Mouse (Mus musculus): Measurements from ENCODE around the gene Zswim5. TPM values are rescaled to one million over a fixed set of nuclear protein-coding genes. Genes with fewer than 3 reads are reported as not detected.

Zswim5 gene
- polyA plus RNA-seq, 1 experiment from 2014 or later: 10.1 TPM

GRCm38 (mm10) chr4:116854286-116854685, 22.9 kb upstream of the Zswim5 start:
- Histone ChIP-seq H3K4me3 (ENCODE audit: low read depth, low read length) (no peak overlapping the region), H3K27me3 (ENCODE audit: control insufficient read depth, insufficient read depth, low read length) (no peaks in the 10 kb centered on the region), H3K4me1 (ENCODE audit: control insufficient read depth, insufficient read depth, low read length) (peaks cover 11% of the 10 kb centered on the region), H3K36me3 (ENCODE audit: control insufficient read depth, insufficient read depth, low read length) (no peaks in the 10 kb centered on the region), H3K27ac (ENCODE audit: low read depth, low read length) (no peak overlapping the region), H3K9ac (ENCODE audit: low read length) (no peak overlapping the region), H3K9me3 (ENCODE audit: control insufficient read depth, low read length) (no peaks in the 10 kb centered on the region), H3K4me2 (no peak overlapping the region)
- WGBS: 15% methylated on average over 2 of the region's 2 CpGs
- DNase-seq (ENCODE audit: low spot score, missing footprints): peak; percentile 89
- peak; percentile 70 for ATAC-seq (ENCODE audit: low FRiP score)

- no peak overlapping the region for H3K4me2 ChIP-seq
- WGBS: 85% methylated on average over 10 of the region's 10 CpGs
- no peak overlapping the region for H3K27ac ChIP-seq (ENCODE audit: low read depth, low read length)
- DNase-seq (ENCODE audit: low spot score, missing footprints) (peak; percentile 54), ATAC-seq (ENCODE audit: low FRiP score) (no peak)
- H3K9me3 ChIP-seq (ENCODE audit: control insufficient read depth, low read length): no peaks in the 10 kb centered on the region
- no peak overlapping the region for H3K9ac ChIP-seq (ENCODE audit: low read length)
- H3K27me3 ChIP-seq (ENCODE audit: control insufficient read depth, insufficient read depth, low read length): no peaks in the 10 kb centered on the region
- no peaks in the 10 kb centered on the region for H3K36me3 ChIP-seq (ENCODE audit: control insufficient read depth, insufficient read depth, low read length)
- H3K4me3 ChIP-seq (ENCODE audit: low read depth, low read length): no peak overlapping the region
- peaks cover 11% of the 10 kb centered on the region for H3K4me1 ChIP-seq (ENCODE audit: control insufficient read depth, insufficient read depth, low read length)
These were observed 20.0 kb upstream of the Zswim5 start for GRCm38 (mm10) chr4:116857203-116857602.

- Histone ChIP-seq H3K9ac (ENCODE audit: low read length) (no peak overlapping the region), H3K36me3 (ENCODE audit: control insufficient read depth, insufficient read depth, low read length) (no peaks in the 10 kb centered on the region), H3K9me3 (ENCODE audit: control insufficient read depth, low read length) (no peaks in the 10 kb centered on the region), H3K27ac (ENCODE audit: low read depth, low read length) (no peak overlapping the region), H3K27me3 (ENCODE audit: control insufficient read depth, insufficient read depth, low read length) (no peaks in the 10 kb centered on the region), H3K4me1 (ENCODE audit: control insufficient read depth, insufficient read depth, low read length) (no peaks in the 10 kb centered on the region; the same call in 1 of the 2 replicates), H3K4me3 (ENCODE audit: low read depth, low read length) (no peak overlapping the region), H3K4me2 (no peak overlapping the region)
- ATAC-seq (ENCODE audit: low FRiP score): no peak
- DNase-seq (ENCODE audit: low spot score, missing footprints): peak; percentile 59
- 77% methylated on average over 5 of the region's 5 CpGs for WGBS
These were observed 17.5 kb upstream of the Zswim5 start for GRCm38 (mm10) chr4:116859711-116860110.

GRCm38 (mm10) chr4:116862023-116862422, 15.2 kb upstream of the Zswim5 start:
- no peaks in the 10 kb centered on the region for H3K9me3 ChIP-seq (ENCODE audit: control insufficient read depth, low read length)

GRCm38 (mm10) chr4:116869898-116870297, 7.3 kb upstream of the Zswim5 start:
- Histone ChIP-seq H3K4me3 (ENCODE audit: low read depth, low read length) (no peak overlapping the region), H3K4me2 (no peak overlapping the region), H3K27me3 (ENCODE audit: control insufficient read depth, insufficient read depth, low read length) (no peaks in the 10 kb centered on the region), H3K9ac (ENCODE audit: low read length) (no peak overlapping the region), H3K36me3 (ENCODE audit: control insufficient read depth, insufficient read depth, low read length) (no peaks in the 10 kb centered on the region), H3K4me1 (ENCODE audit: control insufficient read depth, insufficient read depth, low read length) (no peaks in the 10 kb centered on the region), H3K27ac (ENCODE audit: low read depth, low read length) (no peak overlapping the region), H3K9me3 (ENCODE audit: control insufficient read depth, low read length) (no peaks in the 10 kb centered on the region)
- DNase-seq (ENCODE audit: low spot score, missing footprints) (peak; percentile 23), ATAC-seq (ENCODE audit: low FRiP score) (no peak)
- WGBS: 73% methylated on average over 3 of the region's 3 CpGs

More at GRCm38 (mm10) chr4:116862023-116862422, 15.2 kb upstream of the Zswim5 start:
- DNase-seq (ENCODE audit: low spot score, missing footprints) (no peak), ATAC-seq (ENCODE audit: low FRiP score) (no peak)
- Histone ChIP-seq H3K36me3 (ENCODE audit: control insufficient read depth, insufficient read depth, low read length) (no peaks in the 10 kb centered on the region), H3K27me3 (ENCODE audit: control insufficient read depth, insufficient read depth, low read length) (no peaks in the 10 kb centered on the region), H3K4me2 (no peak overlapping the region), H3K9ac (ENCODE audit: low read length) (no peak overlapping the region), H3K27ac (ENCODE audit: low read depth, low read length) (no peak overlapping the region), H3K4me1 (ENCODE audit: control insufficient read depth, insufficient read depth, low read length) (no peaks in the 10 kb centered on the region), H3K4me3 (ENCODE audit: low read depth, low read length) (no peak overlapping the region)
- WGBS: 78% methylated on average over 8 of the region's 8 CpGs

GRCm38 (mm10) chr4:116874595-116874994, 2.6 kb upstream of the Zswim5 start:
- Histone ChIP-seq H3K4me3 (ENCODE audit: low read depth, low read length) (no peak overlapping the region), H3K9me3 (ENCODE audit: control insufficient read depth, low read length) (no peaks in the 10 kb centered on the region), H3K27ac (ENCODE audit: low read depth, low read length) (no peak overlapping the region), H3K4me1 (ENCODE audit: control insufficient read depth, insufficient read depth, low read length) (no peaks in the 10 kb centered on the region; the same call in 1 of the 2 replicates), H3K36me3 (ENCODE audit: control insufficient read depth, insufficient read depth, low read length) (no peaks in the 10 kb centered on the region), H3K9ac (ENCODE audit: low read length) (no peak overlapping the region), H3K4me2 (no peak overlapping the region), H3K27me3 (ENCODE audit: control insufficient read depth, insufficient read depth, low read length) (no peaks in the 10 kb centered on the region)
- no peak for ATAC-seq (ENCODE audit: low FRiP score)
- WGBS: 76% methylated on average over 4 of the region's 4 CpGs
- DNase-seq (ENCODE audit: low spot score, missing footprints): peak; percentile 76

- Histone ChIP-seq H3K9ac (ENCODE audit: low read length) (peak overlapping the region; percentile 97), H3K36me3 (ENCODE audit: control insufficient read depth, insufficient read depth, low read length) (no peaks in the 10 kb centered on the region), H3K27ac (ENCODE audit: low read depth, low read length) (peak overlapping the region; percentile 98), H3K4me2 (peak overlapping the region; percentile 71), H3K4me3 (ENCODE audit: low read depth, low read length) (peak overlapping the region; percentile 92), H3K9me3 (ENCODE audit: control insufficient read depth, low read length) (no peaks in the 10 kb centered on the region), H3K4me1 (ENCODE audit: control insufficient read depth, insufficient read depth, low read length) (no peaks in the 10 kb centered on the region; the same call in 1 of the 2 replicates), H3K27me3 (ENCODE audit: control insufficient read depth, insufficient read depth, low read length) (no peaks in the 10 kb centered on the region)
- ATAC-seq (ENCODE audit: low FRiP score): peak; percentile 71
- WGBS: 0% methylated on average over 14 of the region's 15 CpGs
- DNase-seq (ENCODE audit: low spot score, missing footprints): no peak
These were observed 564 bp upstream of the Zswim5 start for GRCm38 (mm10) chr4:116876630-116876994.

GRCm38 (mm10) chr4:116877729-116878321, 649 bp downstream of the Zswim5 start:
- Histone ChIP-seq H3K4me2 (peak overlapping the region; percentile 71), H3K4me3 (ENCODE audit: low read depth, low read length) (peak overlapping the region; percentile 92), H3K9ac (ENCODE audit: low read length) (peak overlapping the region; percentile 97), H3K36me3 (ENCODE audit: control insufficient read depth, insufficient read depth, low read length) (no peaks in the 10 kb centered on the region), H3K27me3 (ENCODE audit: control insufficient read depth, insufficient read depth, low read length) (no peaks in the 10 kb centered on the region), H3K9me3 (ENCODE audit: control insufficient read depth, low read length) (no peaks in the 10 kb centered on the region), H3K27ac (ENCODE audit: low read depth, low read length) (peak overlapping the region; percentile 98), H3K4me1 (ENCODE audit: control insufficient read depth, insufficient read depth, low read length) (no peaks in the 10 kb centered on the region; the same call in 1 of the 2 replicates)
- under 1% methylated on average over 47 of the region's 57 CpGs for WGBS
- DNase-seq (ENCODE audit: low spot score, missing footprints) (peak; percentile 95), ATAC-seq (ENCODE audit: low FRiP score) (peak; percentile 17)

- Histone ChIP-seq H3K36me3 (ENCODE audit: control insufficient read depth, insufficient read depth, low read length) (no peaks in the 10 kb centered on the region), H3K9ac (ENCODE audit: low read length) (peak overlapping the region; percentile 97), H3K9me3 (ENCODE audit: control insufficient read depth, low read length) (no peaks in the 10 kb centered on the region), H3K4me1 (ENCODE audit: control insufficient read depth, insufficient read depth, low read length) (no peaks in the 10 kb centered on the region; the same call in 1 of the 2 replicates), H3K4me2 (peak overlapping the region; percentile 71), H3K4me3 (ENCODE audit: low read depth, low read length) (peak overlapping the region; percentile 92), H3K27me3 (ENCODE audit: control insufficient read depth, insufficient read depth, low read length) (no peaks in the 10 kb centered on the region), H3K27ac (ENCODE audit: low read depth, low read length) (peak overlapping the region; percentile 98)
- ATAC-seq (ENCODE audit: low FRiP score) (no peak), DNase-seq (ENCODE audit: low spot score, missing footprints) (no peak)
- 2% methylated on average over 11 of the region's 11 CpGs for WGBS
These were observed 1.3 kb downstream of the Zswim5 start for GRCm38 (mm10) chr4:116878491-116878890.

All from midbrain, embryonic 11.5 days (tissue).